Mouse (Mus musculus): ENCODE measurements around the gene Camkk2. TPM values are rescaled to one million over a fixed set of nuclear protein-coding genes. Genes with fewer than 3 reads are reported as not detected.
A peak's percentile ranks its signal among the peaks of the same experiment; 100 is the strongest.

Gene Camkk2
- 25.6 and 27.6 TPM in 2 replicates for total RNA-seq (2021)
- long read RNA-seq, full-length matches to known transcripts: 13 of 26 reads
- long read RNA-seq, partial matches to known transcripts: 6 of 26 reads
- long read RNA-seq, other reads (novel, unspliced or antisense): 7 of 26 reads

- peak; percentile 88 for DNase-seq
These were observed at the start of gene Camkk2 for GRCm38 (mm10) chr5:122779277-122779834. TSS of gene Camkk2 (minus strand) at chr5:122779409.

GRCm38 (mm10) chr5:122825099-122825498 is 45.9 kb upstream of the Camkk2 start:
- DNase-seq: no peak

GRCm38 (mm10) chr5:122824450-122824849 is 45.2 kb upstream of the Camkk2 start:
- DNase-seq: no peak

GRCm38 (mm10) chr5:122823976-122824375 is 44.8 kb upstream of the Camkk2 start:
- no peak for DNase-seq

GRCm38 (mm10) chr5:122822441-122822840 is 43.2 kb upstream of the Camkk2 start:
- no peak for DNase-seq

GRCm38 (mm10) chr5:122821524-122821885 is 42.3 kb upstream of the Camkk2 start:
- no peak for DNase-seq

GRCm38 (mm10) chr5:122820777-122821523 is 41.7 kb upstream of the Camkk2 start, which contains the start of gene Anapc5:
TSS of gene Anapc5 (minus strand) at chr5:122821339.
- peak; percentile 92 for DNase-seq

GRCm38 (mm10) chr5:122812699-122813098 is 33.5 kb upstream of the Camkk2 start:
- no peak for DNase-seq

GRCm38 (mm10) chr5:122811364-122812079 is 32.3 kb upstream of the Camkk2 start:
- peak; percentile 73 for DNase-seq

GRCm38 (mm10) chr5:122805503-122805902 is 26.3 kb upstream of the Camkk2 start:
- no peak for DNase-seq

GRCm38 (mm10) chr5:122802706-122803105 is 23.5 kb upstream of the Camkk2 start:
- DNase-seq: no peak

GRCm38 (mm10) chr5:122801684-122802083 is 22.5 kb upstream of the Camkk2 start:
- no peak for DNase-seq

- DNase-seq: peak; percentile 12
These were observed 21.3 kb upstream of the Camkk2 start for GRCm38 (mm10) chr5:122800345-122801010.

GRCm38 (mm10) chr5:122799379-122800344 is 20.5 kb upstream of the Camkk2 start:
- DNase-seq: no peak

- peak; percentile 73 for DNase-seq
These were observed 19.6 kb upstream of the Camkk2 start for GRCm38 (mm10) chr5:122798557-122799378.

GRCm38 (mm10) chr5:122797866-122798265 is 18.7 kb upstream of the Camkk2 start:
- no peak for DNase-seq

- no peak for DNase-seq
These were observed 9.5 kb upstream of the Camkk2 start for GRCm38 (mm10) chr5:122788696-122789095.

- DNase-seq: no peak
These were observed 7.0 kb upstream of the Camkk2 start for GRCm38 (mm10) chr5:122786035-122786819.

- DNase-seq: no peak
These were observed 4.7 kb upstream of the Camkk2 start for GRCm38 (mm10) chr5:122783726-122784406.
